Mouse (Mus musculus): ENCODE data around the gene Kat7. TPM values are rescaled to one million over a fixed set of nuclear protein-coding genes. Genes with fewer than 3 reads are reported as not detected.

Gene Kat7
- total RNA-seq, 2 experiments from 2014 or later = 21.5 to 23.9 TPM

GRCm38 (mm10) chr11:95232329-95232696 lies 77.7 kb downstream of the Kat7 start:
- no peak for DNase-seq
- no peak overlapping the region for H3K27ac ChIP-seq
- TF ChIP-seq CTCF (IDR thresholded peaks at IDR 0.05) = no peak
- no peak overlapping the region; the same call in 1 of the 2 replicates for H3K4me3 ChIP-seq
- intact Hi-C loops (cut with DNase I) = loop anchor here (1.0 kb wide), 1 partner anchor 115 kb away; no protein-coding TSS in a partner anchor

- H3K27ac ChIP-seq = no peak overlapping the region
- peak; percentile 78 for DNase-seq
- peak overlapping the region; percentile 36 for H3K4me3 ChIP-seq
- TF ChIP-seq CTCF (IDR thresholded peaks at IDR 0.05) = peak; percentile 87
- intact Hi-C loops (cut with DNase I) = loop anchor here (1.0 kb wide), 1 partner anchor 115 kb away; no protein-coding TSS in a partner anchor
These were observed 78.2 kb downstream of the Kat7 start for GRCm38 (mm10) chr11:95231688-95232328.

- TF ChIP-seq CTCF (IDR thresholded peaks at IDR 0.05) = no peak
- H3K4me3 ChIP-seq = no peak overlapping the region
- DNase-seq = no peak
- no peak overlapping the region for H3K27ac ChIP-seq
- intact Hi-C loops (cut with DNase I) = no loop called here
These were observed 82.6 kb downstream of the Kat7 start for GRCm38 (mm10) chr11:95227467-95227866.

- H3K4me3 ChIP-seq = no peak overlapping the region
- intact Hi-C loops (cut with DNase I) = no loop called here
- no peak for DNase-seq
- H3K27ac ChIP-seq = no peak overlapping the region
- no peak for TF ChIP-seq CTCF (IDR thresholded peaks at IDR 0.05)
These were observed 84.6 kb downstream of the Kat7 start for GRCm38 (mm10) chr11:95225448-95225847.

Other genes starting within 250 kb of the Kat7 start
- 1 to 10 TPM; 4.3 to 5.2 TPM for gene Itga3, start 233.4 kb downstream of the Kat7 start, total RNA-seq (2021)
- not detected for gene Dlx3, start 190.1 kb downstream of the Kat7 start, total RNA-seq (2021)
- not detected for gene Dlx4, start 164.0 kb downstream of the Kat7 start, total RNA-seq (2021)
- gene Tac4, start 48.7 kb downstream of the Kat7 start, total RNA-seq (2021) = not detected
- gene Fam117a, start 26.8 kb upstream of the Kat7 start, total RNA-seq (2021) = 1 to 10 TPM; 1.5 to 2.1 TPM
- gene Slc35b1, start 74.4 kb upstream of the Kat7 start, total RNA-seq (2021) = 10 to 100 TPM; 42.4 to 49.5 TPM
- gene Spop, start 103.8 kb upstream of the Kat7 start, total RNA-seq (2021) = 100 to 1,000 TPM; 190 to 208 TPM
- gene Nxph3, start 204.3 kb upstream of the Kat7 start, total RNA-seq (2021) = under 1 TPM; 0.20 to 0.23 TPM

All from gastrocnemius, adult 2 months (tissue).